Mouse (Mus musculus) WW6 (cell line): Measurements from ENCODE around the gene Rin2.

Experiments
- DNase-seq: peaks from one replicate; pipeline ENCODE4 v3.0.0-alpha.2; 2013; ENCODE audit warnings: low read depth, low spot score

Rin2 gene

GRCm38 (mm10) chr2:145675142-145675755 lies at the start of gene Rin2:
Gene Rin2, plus strand, starts transcription at chr2:145675215.
- DNase-seq, result peak; percentile 77

GRCm38 (mm10) chr2:145631123-145631798 lies 43.8 kb upstream of the Rin2 start:
- no peak for DNase-seq

GRCm38 (mm10) chr2:145631799-145632174 lies 43.2 kb upstream of the Rin2 start:
- no peak for DNase-seq

- no peak for DNase-seq
Measured at GRCm38 (mm10) chr2:145633811-145634210, 41.2 kb upstream of the Rin2 start.

- no peak for DNase-seq
Measured at GRCm38 (mm10) chr2:145640255-145640984, 34.6 kb upstream of the Rin2 start.

GRCm38 (mm10) chr2:145655373-145655960 lies 19.5 kb upstream of the Rin2 start:
- no peak for DNase-seq

- DNase-seq, result no peak
Measured at GRCm38 (mm10) chr2:145656121-145656520, 18.9 kb upstream of the Rin2 start.

GRCm38 (mm10) chr2:145656716-145657115 lies 18.3 kb upstream of the Rin2 start:
- no peak for DNase-seq

- DNase-seq, result no peak
Measured at GRCm38 (mm10) chr2:145661242-145661641, 13.8 kb upstream of the Rin2 start.

- no peak for DNase-seq
Measured at GRCm38 (mm10) chr2:145663899-145664298, 11.1 kb upstream of the Rin2 start.

- no peak for DNase-seq
Measured at GRCm38 (mm10) chr2:145664311-145664710, 10.7 kb upstream of the Rin2 start.

- no peak for DNase-seq
Measured at GRCm38 (mm10) chr2:145668135-145668534, 6.9 kb upstream of the Rin2 start.

GRCm38 (mm10) chr2:145670131-145670530 lies 4.9 kb upstream of the Rin2 start:
- DNase-seq, result no peak

- DNase-seq, result peak; percentile 3
Measured at GRCm38 (mm10) chr2:145674496-145675141, 396 bp upstream of the Rin2 start.

GRCm38 (mm10) chr2:145675756-145676543 lies 935 bp downstream of the Rin2 start:
- DNase-seq, result peak; percentile 9

GRCm38 (mm10) chr2:145676544-145676925 lies 1.5 kb downstream of the Rin2 start:
- DNase-seq, result no peak

- DNase-seq, result no peak
Measured at GRCm38 (mm10) chr2:145676936-145677335, 1.9 kb downstream of the Rin2 start.

GRCm38 (mm10) chr2:145680141-145680540 lies 5.1 kb downstream of the Rin2 start:
- no peak for DNase-seq

- DNase-seq, result no peak
Measured at GRCm38 (mm10) chr2:145680762-145681161, 5.7 kb downstream of the Rin2 start.

GRCm38 (mm10) chr2:145681626-145682025 lies 6.6 kb downstream of the Rin2 start:
- DNase-seq, result no peak

GRCm38 (mm10) chr2:145682924-145683323 lies 7.9 kb downstream of the Rin2 start:
- no peak for DNase-seq
